Mouse (Mus musculus): ENCODE measurements at regions not wholly inside any gene's neighbourhood (a gene's known extent, or its start where the extent isn't known, plus 50 kb on each side); places are given as distances from the start of the nearest gene placed in this dataset.

GRCm38 (mm10) chr9:30769435-30769729, 152.9 kb downstream of the Adamts15 start:
- Histone ChIP-seq H3K36me3 (no peaks in the 10 kb centered on the region), H3K4me2 (no peak overlapping the region), H3K27me3 (no peaks in the 10 kb centered on the region), H3K9ac (no peak overlapping the region), H3K9me3 (no peaks in the 10 kb centered on the region), H3K4me1 (no peaks in the 10 kb centered on the region), H3K4me3 (no peak overlapping the region), H3K27ac (no peak overlapping the region)
- WGBS: 42% methylated on average over 4 of the region's 4 CpGs
- no peak; the same call in 1 of the 2 replicates for ATAC-seq (ENCODE audit: borderline replicate concordance, extremely low read depth, low FRiP score, low TSS enrichment)

- H3K27ac ChIP-seq: no peak overlapping the region
- no peaks in the 10 kb centered on the region for H3K36me3 ChIP-seq
- H3K4me3 ChIP-seq: no peak overlapping the region
- H3K4me2 ChIP-seq: no peak overlapping the region
- H3K27me3 ChIP-seq: no peaks in the 10 kb centered on the region
- no peak overlapping the region for H3K9ac ChIP-seq
- 40% methylated on average over 7 of the region's 7 CpGs for WGBS
- no peaks in the 10 kb centered on the region for H3K9me3 ChIP-seq
- no peaks in the 10 kb centered on the region for H3K4me1 ChIP-seq
- no peak for ATAC-seq (ENCODE audit: borderline replicate concordance, extremely low read depth, low FRiP score, low TSS enrichment)
Observed at GRCm38 (mm10) chr9:30768665-30769434, 153.4 kb downstream of the Adamts15 start.

- Histone ChIP-seq H3K36me3 (no peaks in the 10 kb centered on the region), H3K27ac (no peak overlapping the region), H3K9ac (no peak overlapping the region), H3K4me1 (no peaks in the 10 kb centered on the region), H3K9me3 (no peaks in the 10 kb centered on the region), H3K4me2 (no peak overlapping the region), H3K4me3 (no peak overlapping the region), H3K27me3 (no peaks in the 10 kb centered on the region)
- no peak for ATAC-seq (ENCODE audit: borderline replicate concordance, extremely low read depth, low FRiP score, low TSS enrichment)
- 84% methylated on average over 6 of the region's 6 CpGs for WGBS
Observed at GRCm38 (mm10) chr9:30766701-30767100, 155.6 kb downstream of the Adamts15 start.

- Histone ChIP-seq H3K9me3 (no peaks in the 10 kb centered on the region), H3K9ac (no peak overlapping the region), H3K36me3 (no peaks in the 10 kb centered on the region), H3K4me1 (no peaks in the 10 kb centered on the region), H3K4me3 (no peak overlapping the region), H3K27me3 (no peaks in the 10 kb centered on the region), H3K27ac (no peak overlapping the region), H3K4me2 (no peak overlapping the region)
- no peak for ATAC-seq (ENCODE audit: borderline replicate concordance, extremely low read depth, low FRiP score, low TSS enrichment)
- WGBS: 72% methylated on average over 3 of the region's 3 CpGs
Observed at GRCm38 (mm10) chr9:30766171-30766570, 156.1 kb downstream of the Adamts15 start.

GRCm38 (mm10) chr9:30765017-30765569, 157.2 kb downstream of the Adamts15 start:
- no peaks in the 10 kb centered on the region for H3K4me1 ChIP-seq
- H3K27ac ChIP-seq: no peak overlapping the region
- no peak overlapping the region for H3K4me3 ChIP-seq
- H3K9ac ChIP-seq: no peak overlapping the region
- no peak overlapping the region for H3K4me2 ChIP-seq
- H3K36me3 ChIP-seq: no peaks in the 10 kb centered on the region
- H3K27me3 ChIP-seq: no peaks in the 10 kb centered on the region
- WGBS: 74% methylated on average over 7 of the region's 7 CpGs
- no peak for ATAC-seq (ENCODE audit: borderline replicate concordance, extremely low read depth, low FRiP score, low TSS enrichment)
- no peaks in the 10 kb centered on the region for H3K9me3 ChIP-seq

GRCm38 (mm10) chr9:30762913-30763312, 159.3 kb downstream of the Adamts15 start:
- Histone ChIP-seq H3K4me2 (no peak overlapping the region), H3K27ac (no peak overlapping the region), H3K9me3 (no peaks in the 10 kb centered on the region), H3K4me1 (no peaks in the 10 kb centered on the region), H3K27me3 (no peaks in the 10 kb centered on the region), H3K36me3 (no peaks in the 10 kb centered on the region), H3K4me3 (no peak overlapping the region), H3K9ac (no peak overlapping the region)
- ATAC-seq (ENCODE audit: borderline replicate concordance, extremely low read depth, low FRiP score, low TSS enrichment): no peak
- 83% methylated on average over 1 of the region's 1 CpGs for WGBS

GRCm38 (mm10) chr9:30758121-30758520, 164.1 kb downstream of the Adamts15 start:
- ATAC-seq (ENCODE audit: borderline replicate concordance, extremely low read depth, low FRiP score, low TSS enrichment): no peak
- H3K36me3 ChIP-seq: no peaks in the 10 kb centered on the region
- no peak overlapping the region for H3K27ac ChIP-seq
- H3K9me3 ChIP-seq: no peaks in the 10 kb centered on the region
- H3K4me2 ChIP-seq: no peak overlapping the region
- no peaks in the 10 kb centered on the region for H3K27me3 ChIP-seq
- 85% methylated on average over 3 of the region's 3 CpGs for WGBS
- H3K4me3 ChIP-seq: no peak overlapping the region
- no peaks in the 10 kb centered on the region for H3K4me1 ChIP-seq
- no peak overlapping the region for H3K9ac ChIP-seq

GRCm38 (mm10) chr9:30757406-30757805, 164.8 kb downstream of the Adamts15 start:
- ATAC-seq (ENCODE audit: borderline replicate concordance, extremely low read depth, low FRiP score, low TSS enrichment): no peak
- Histone ChIP-seq H3K4me3 (no peak overlapping the region), H3K4me2 (no peak overlapping the region), H3K9me3 (no peaks in the 10 kb centered on the region), H3K36me3 (no peaks in the 10 kb centered on the region), H3K27ac (no peak overlapping the region), H3K4me1 (no peaks in the 10 kb centered on the region), H3K9ac (no peak overlapping the region), H3K27me3 (no peaks in the 10 kb centered on the region)
- WGBS: 79% methylated on average over 8 of the region's 8 CpGs

- H3K9ac ChIP-seq: no peak overlapping the region
- H3K4me2 ChIP-seq: no peak overlapping the region
- H3K27ac ChIP-seq: no peak overlapping the region
- no peaks in the 10 kb centered on the region for H3K9me3 ChIP-seq
- H3K4me3 ChIP-seq: no peak overlapping the region
- no peaks in the 10 kb centered on the region for H3K36me3 ChIP-seq
- H3K4me1 ChIP-seq: no peaks in the 10 kb centered on the region
- 88% methylated on average over 4 of the region's 4 CpGs for WGBS
- ATAC-seq (ENCODE audit: borderline replicate concordance, extremely low read depth, low FRiP score, low TSS enrichment): no peak
- no peaks in the 10 kb centered on the region for H3K27me3 ChIP-seq
Observed at GRCm38 (mm10) chr9:30756796-30757195, 165.5 kb downstream of the Adamts15 start.

GRCm38 (mm10) chr9:30755586-30755985, 166.7 kb downstream of the Adamts15 start:
- 89% methylated on average over 1 of the region's 1 CpGs for WGBS
- no peaks in the 10 kb centered on the region for H3K36me3 ChIP-seq
- no peak for ATAC-seq (ENCODE audit: borderline replicate concordance, extremely low read depth, low FRiP score, low TSS enrichment)

GRCm38 (mm10) chr9:30754826-30755225, 167.4 kb downstream of the Adamts15 start:
- H3K9ac ChIP-seq: no peak overlapping the region
- H3K36me3 ChIP-seq: no peaks in the 10 kb centered on the region
- H3K9me3 ChIP-seq: no peaks in the 10 kb centered on the region
- H3K27me3 ChIP-seq: no peaks in the 10 kb centered on the region
- 90% methylated on average over 5 of the region's 5 CpGs for WGBS
- H3K4me1 ChIP-seq: no peaks in the 10 kb centered on the region
- no peak for ATAC-seq (ENCODE audit: borderline replicate concordance, extremely low read depth, low FRiP score, low TSS enrichment)
- H3K27ac ChIP-seq: no peak overlapping the region
- H3K4me3 ChIP-seq: no peak overlapping the region
- no peak overlapping the region for H3K4me2 ChIP-seq

More at GRCm38 (mm10) chr9:30755586-30755985, 166.7 kb downstream of the Adamts15 start:
- Histone ChIP-seq H3K27me3 (no peaks in the 10 kb centered on the region), H3K27ac (no peak overlapping the region), H3K9ac (no peak overlapping the region), H3K4me1 (no peaks in the 10 kb centered on the region), H3K4me2 (no peak overlapping the region), H3K4me3 (no peak overlapping the region), H3K9me3 (no peaks in the 10 kb centered on the region)

- no peaks in the 10 kb centered on the region for H3K27me3 ChIP-seq
- no peak for ATAC-seq (ENCODE audit: borderline replicate concordance, extremely low read depth, low FRiP score, low TSS enrichment)
- no peak overlapping the region for H3K9ac ChIP-seq
- H3K4me3 ChIP-seq: no peak overlapping the region
- H3K9me3 ChIP-seq: no peaks in the 10 kb centered on the region
- H3K4me1 ChIP-seq: 0 out of 2 replicates have a peak, but pooled peaks cover 3% of the 10 kb centered on the region
- H3K27ac ChIP-seq: no peak overlapping the region
- 75% methylated on average over 9 of the region's 9 CpGs for WGBS
- H3K36me3 ChIP-seq: no peaks in the 10 kb centered on the region
- H3K4me2 ChIP-seq: no peak overlapping the region
Observed at GRCm38 (mm10) chr9:30743471-30743870, 178.8 kb downstream of the Adamts15 start.

Data from lung, embryonic 15.5 days (tissue).